Mouse (Mus musculus) myocyte (in vitro differentiated cells): ENCODE results near the gene Dlgap1. TPM values are rescaled to one million over a fixed set of nuclear protein-coding genes. Genes with fewer than 3 reads are reported as not detected.

Experiments
- H3K27me3 ChIP-seq: one replicate; pipeline ENCODE4 v1.6.1; 2011; ENCODE audit not compliant: control insufficient read depth, insufficient read depth, insufficient read length
- H3K36me3 ChIP-seq: one replicate; pipeline ENCODE4 v1.6.1; 2011; ENCODE audit not compliant: control insufficient read depth, insufficient read depth
- H3K4me2 ChIP-seq: one replicate; pipeline ENCODE4 v1.6.1; 2011; ENCODE audit warnings: low read depth, control low read depth
- H3K4me3 ChIP-seq: one replicate; pipeline ENCODE4 v1.5.1; 2011; ENCODE audit warnings: mild to moderate bottlenecking, control low read depth, moderate library complexity
- H3K79me2 ChIP-seq: one replicate; pipeline ENCODE4 v1.6.1; 2011; ENCODE audit not compliant: control insufficient read depth, insufficient read depth
- H3ac ChIP-seq: one replicate; pipeline ENCODE4 v1.6.1; 2011; ENCODE audit not compliant: control insufficient read depth, insufficient read length
- CEBPB ChIP-seq: IDR thresholded peaks from 2 replicates; pipeline ENCODE4 v1.6.1; 2011; ENCODE audit warnings: mild to moderate bottlenecking, moderate library complexity; ENCODE audit not compliant: poor library complexity, insufficient read depth, severe bottlenecking
- E2F4 ChIP-seq: IDR thresholded peaks from one replicate; pipeline ENCODE4 v1.6.1; 2011; ENCODE audit warnings: mild to moderate bottlenecking, control low read depth, moderate library complexity; ENCODE audit not compliant: insufficient read depth
- MAX ChIP-seq: IDR thresholded peaks from one replicate; pipeline ENCODE4 v1.6.1; 2011; ENCODE audit warnings: low read depth, mild to moderate bottlenecking, control low read depth
- MYOD1 ChIP-seq, 3 experiments: IDR thresholded peaks; one replicate each; pipeline ENCODE4 v1.6.1; 2011; ENCODE audit warnings: control low read depth in 2 of 3, low read depth in 2 of 3, mild to moderate bottlenecking in 2 of 3, moderate library complexity in 1 of 3; ENCODE audit not compliant: insufficient read length in 2 of 3, control insufficient read depth in 1 of 3
- MYOG ChIP-seq, 3 experiments: IDR thresholded peaks; one replicate each; pipeline ENCODE4 v1.6.1; 2011; ENCODE audit warnings: control low read depth in 2 of 3, low read depth in 2 of 3, mild to moderate bottlenecking in 2 of 3; ENCODE audit not compliant: insufficient read length in 2 of 3, control insufficient read depth in 1 of 3, insufficient read depth in 1 of 3
- POLR2A ChIP-seq: IDR thresholded peaks from one replicate; pipeline ENCODE4 v1.6.1; 2011; ENCODE audit warnings: low read depth, mild to moderate bottlenecking, control low read depth, moderate library complexity; ENCODE audit not compliant: insufficient read length
- POLR2AphosphoS2 ChIP-seq: IDR thresholded peaks from one replicate; pipeline ENCODE4 v1.6.1; 2011; ENCODE audit warnings: low read depth, control low read depth; ENCODE audit not compliant: insufficient read length
- REST ChIP-seq: IDR thresholded peaks from one replicate; pipeline ENCODE4 v1.6.1; 2011; ENCODE audit warnings: mild to moderate bottlenecking, control low read depth, moderate library complexity; ENCODE audit not compliant: insufficient read depth, insufficient read length
- SRF ChIP-seq: IDR thresholded peaks from one replicate; pipeline ENCODE4 v1.6.1; 2011; ENCODE audit warnings: low read depth; ENCODE audit not compliant: control insufficient read depth, insufficient read length
- TCF12 ChIP-seq: IDR thresholded peaks from one replicate; pipeline ENCODE4 v1.6.1; 2011; ENCODE audit warnings: mild to moderate bottlenecking, control low read depth; ENCODE audit not compliant: poor library complexity, insufficient read depth, severe bottlenecking
- TCF3 ChIP-seq: IDR thresholded peaks from one replicate; pipeline ENCODE4 v1.6.1; 2011; ENCODE audit warnings: low read depth, control low read depth; ENCODE audit not compliant: insufficient read length
- USF1 ChIP-seq: IDR thresholded peaks from one replicate; pipeline ENCODE4 v1.6.1; 2011; ENCODE audit warnings: low read depth, mild to moderate bottlenecking, control low read depth, moderate library complexity
- polyA plus RNA-seq: library from polyadenylated mRNA; unstranded; fragments of >200 nt; fragmentation: generic; extraction: Trizol; gene quantifications from one replicate; pipeline ENCODE4 v1.2.1, GENCODE M21; 2012; ENCODE audit warnings: missing spikeins

The Dlgap1 gene
- polyA plus RNA-seq, 1 experiment = 0.31 TPM

DNA sequence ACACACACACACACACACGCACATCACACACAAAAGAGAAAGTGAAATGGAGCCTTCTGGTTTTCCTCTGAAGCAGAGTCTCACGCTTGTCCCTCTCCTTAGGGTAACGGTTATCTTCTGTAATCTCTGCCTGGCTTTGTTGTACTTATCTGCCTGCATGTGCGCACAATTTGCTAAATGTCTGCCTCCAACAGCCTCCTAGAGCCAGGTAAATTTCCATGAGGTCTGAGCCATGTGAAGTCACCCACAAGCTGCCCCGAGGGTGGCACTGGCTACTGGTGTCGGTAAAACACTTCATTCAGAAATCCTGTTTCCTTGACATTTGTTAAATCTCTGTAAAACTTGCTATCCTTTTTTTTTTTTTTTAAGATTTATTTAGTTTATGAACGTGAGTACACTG, 869.2 kb downstream of the Dlgap1 start:
- Histone ChIP-seq H3K4me2 (no peak overlapping the region), H3K36me3 (peaks cover 43% of the 10 kb centered on the region), H3ac (no peak overlapping the region), H3K27me3 (no peaks in the 10 kb centered on the region), H3K4me3 (no peak overlapping the region), H3K79me2 (peaks cover 21% of the 10 kb centered on the region)
- TF ChIP-seq TCF12 (no peak), REST (no peak)

DNA sequence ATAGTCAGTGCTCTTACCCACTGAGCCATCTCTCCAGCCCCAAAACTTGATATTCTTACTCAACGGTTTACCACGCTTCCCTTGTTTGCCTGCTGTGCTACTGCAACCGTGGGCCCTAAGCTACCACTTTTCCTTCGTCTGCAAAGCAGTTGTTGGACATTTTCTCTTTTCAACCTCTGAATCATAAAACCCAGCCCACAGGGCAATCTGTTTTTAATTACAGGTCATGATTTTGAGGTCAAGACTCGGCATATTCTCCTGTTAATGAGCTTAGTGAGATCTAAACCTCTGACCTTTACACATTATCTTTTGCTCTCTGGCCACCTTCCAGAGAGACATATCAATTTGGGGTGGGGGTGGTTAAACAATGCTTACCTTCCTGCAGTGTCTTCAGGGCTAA, 869.7 kb downstream of the Dlgap1 start:
- TF ChIP-seq MAX = no peak
- no peak for TF ChIP-seq CEBPB
- TF ChIP-seq POLR2A = no peak
- TF ChIP-seq TCF12 = no peak
- TF ChIP-seq POLR2AphosphoS2 = no peak
- no peak for TF ChIP-seq MYOD1 (IDR thresholded peaks at IDR 0.05; ENCODE audit: control insufficient read depth in 1 of 3, insufficient read length in 2 of 3, low read depth in 2 of 3)
- no peak for TF ChIP-seq USF1
- no peak for TF ChIP-seq MYOG (IDR thresholded peaks at IDR 0.05; ENCODE audit: control insufficient read depth in 1 of 3, insufficient read depth in 1 of 3, insufficient read length in 2 of 3, low read depth in 2 of 3)
- TF ChIP-seq E2F4 = no peak
- no peak for TF ChIP-seq SRF
- no peak for TF ChIP-seq REST
- TF ChIP-seq TCF3 = no peak
- peaks cover 48% of the 10 kb centered on the region for H3K36me3 ChIP-seq
- H3K27me3 ChIP-seq = no peaks in the 10 kb centered on the region
- peaks cover 26% of the 10 kb centered on the region for H3K79me2 ChIP-seq
- H3K4me3 ChIP-seq = no peak overlapping the region
- no peak overlapping the region for H3K4me2 ChIP-seq
- H3ac ChIP-seq = no peak overlapping the region

DNA sequence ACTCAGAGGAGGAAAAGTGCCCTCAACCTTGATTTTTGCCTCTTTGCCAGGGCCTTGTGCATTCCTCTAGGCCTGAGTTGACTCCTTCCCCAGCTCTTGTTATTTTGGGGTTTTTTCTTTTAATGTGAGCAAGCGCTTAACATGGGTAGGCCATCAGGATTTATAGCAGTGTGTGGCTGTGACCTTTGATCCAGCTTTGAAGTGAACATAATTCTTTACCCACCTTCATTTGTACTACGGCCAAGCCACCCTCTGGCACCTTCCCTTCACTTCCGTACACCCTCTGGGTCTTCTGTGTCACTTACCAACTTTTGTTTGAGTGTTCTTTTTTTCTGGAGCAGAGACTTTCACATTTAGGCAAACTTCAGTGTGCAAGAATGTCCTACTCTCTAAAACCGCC, 874.4 kb downstream of the Dlgap1 start:
- H3K79me2 ChIP-seq = peaks cover 73% of the 10 kb centered on the region
- H3K36me3 ChIP-seq = peaks cover 66% of the 10 kb centered on the region
- H3ac ChIP-seq = no peak overlapping the region
- H3K4me3 ChIP-seq = no peak overlapping the region
- TF ChIP-seq TCF3 = no peak
- no peak for TF ChIP-seq MYOD1 (IDR thresholded peaks at IDR 0.05; ENCODE audit: control insufficient read depth in 1 of 3, insufficient read length in 2 of 3, low read depth in 2 of 3)
- no peak for TF ChIP-seq USF1
- TF ChIP-seq SRF = no peak
- TF ChIP-seq TCF12 = no peak
- no peak for TF ChIP-seq E2F4
- no peak for TF ChIP-seq POLR2A
- no peak for TF ChIP-seq POLR2AphosphoS2
- no peak for TF ChIP-seq REST
- H3K4me2 ChIP-seq = no peak overlapping the region
- H3K27me3 ChIP-seq = no peaks in the 10 kb centered on the region

DNA sequence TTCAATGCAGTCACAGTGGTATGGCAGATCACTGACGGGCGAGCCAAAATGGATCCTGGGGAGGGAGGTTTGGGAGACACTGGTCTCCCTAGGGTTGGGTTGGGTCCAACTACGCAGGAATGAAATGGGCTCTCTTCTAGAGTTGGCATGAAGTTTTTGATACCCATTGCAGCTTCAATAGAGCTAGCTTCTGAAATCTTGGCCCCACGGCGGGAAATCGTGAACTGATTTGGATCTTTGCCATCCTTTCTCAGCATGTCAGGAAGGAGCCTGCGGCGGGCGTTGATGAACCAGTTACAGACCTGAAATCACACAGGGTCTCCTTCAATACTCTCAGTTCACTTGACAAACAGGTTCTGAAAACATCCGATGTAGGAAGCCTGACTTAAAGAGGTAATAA, 876.1 kb downstream of the Dlgap1 start:
- H3K4me3 ChIP-seq = no peak overlapping the region
- no peak overlapping the region for H3K4me2 ChIP-seq
- no peak overlapping the region for H3ac ChIP-seq
- peaks cover 59% of the 10 kb centered on the region for H3K36me3 ChIP-seq
- no peaks in the 10 kb centered on the region for H3K27me3 ChIP-seq
- TF ChIP-seq POLR2AphosphoS2 (no peak), MYOG (IDR thresholded peaks at IDR 0.05; ENCODE audit: control insufficient read depth in 1 of 3, insufficient read depth in 1 of 3, insufficient read length in 2 of 3, low read depth in 2 of 3) (no peak), SRF (no peak), POLR2A (no peak), MAX (no peak), USF1 (no peak)
- H3K79me2 ChIP-seq = peaks cover 90% of the 10 kb centered on the region

DNA sequence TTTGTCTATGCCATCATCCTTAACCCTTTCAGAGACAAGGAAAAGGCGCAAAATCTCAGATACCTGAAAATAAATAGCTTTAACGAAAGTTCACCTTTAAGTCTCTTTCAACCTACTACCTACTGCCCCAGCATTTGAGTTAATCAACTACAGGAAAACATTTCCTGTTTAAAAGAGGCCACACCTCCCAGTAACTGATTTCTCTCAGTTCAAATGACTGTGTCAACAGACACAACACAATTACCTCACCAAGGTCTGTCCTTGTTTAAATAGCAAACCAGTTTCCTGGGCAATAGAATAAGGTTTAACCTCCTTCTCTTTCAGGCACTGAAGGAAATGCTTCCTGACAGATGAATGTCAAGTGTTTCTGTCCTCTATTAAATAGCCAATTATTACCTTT, 876.7 kb downstream of the Dlgap1 start:
- Histone ChIP-seq H3K79me2 (peaks cover 92% of the 10 kb centered on the region), H3K36me3 (peaks cover 53% of the 10 kb centered on the region), H3K4me3 (no peak overlapping the region), H3K27me3 (no peaks in the 10 kb centered on the region), H3ac (no peak overlapping the region), H3K4me2 (peak overlapping the region; percentile 82)
- TF ChIP-seq MYOD1 (IDR thresholded peaks at IDR 0.05; ENCODE audit: control insufficient read depth in 1 of 3, insufficient read length in 2 of 3, low read depth in 2 of 3) (no peak), POLR2AphosphoS2 (no peak), SRF (no peak), E2F4 (no peak), MYOG (IDR thresholded peaks at IDR 0.05; ENCODE audit: control insufficient read depth in 1 of 3, insufficient read depth in 1 of 3, insufficient read length in 2 of 3, low read depth in 2 of 3) (no peak), CEBPB (no peak), USF1 (no peak), REST (no peak), MAX (no peak)

DNA sequence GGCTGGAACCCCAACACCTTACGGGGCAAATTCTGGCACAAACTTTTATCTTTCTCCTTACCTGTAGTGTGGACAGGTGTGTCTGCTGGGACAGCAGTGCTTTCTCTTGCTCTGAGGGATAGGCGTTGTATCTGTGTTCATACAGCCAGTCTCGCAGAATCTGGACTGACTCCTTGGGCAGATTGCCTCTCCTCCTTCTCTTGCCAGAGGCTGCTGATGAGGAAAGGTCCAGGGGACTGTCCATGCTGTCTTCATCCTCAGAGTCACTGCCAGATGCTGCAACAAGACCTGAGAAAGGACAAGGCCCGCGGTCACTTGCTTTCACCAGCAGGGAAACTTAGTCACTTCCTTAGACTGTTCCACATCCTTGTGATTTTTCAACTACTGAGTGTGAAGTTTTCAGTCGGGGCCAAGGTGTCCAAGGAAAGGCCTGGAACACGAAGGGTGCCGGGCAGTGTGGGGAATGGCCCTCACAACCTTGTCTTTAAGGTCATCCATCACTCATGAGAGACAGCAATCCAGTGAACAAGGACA, 877.3 kb downstream of the Dlgap1 start:
- peaks cover 50% of the 10 kb centered on the region for H3K36me3 ChIP-seq
- TF ChIP-seq CEBPB = no peak
- TF ChIP-seq MAX = no peak
- peak; percentile 27 for TF ChIP-seq POLR2AphosphoS2
- TF ChIP-seq USF1 = no peak
- no peak for TF ChIP-seq SRF
- TF ChIP-seq MYOG (IDR thresholded peaks at IDR 0.05; ENCODE audit: control insufficient read depth in 1 of 3, insufficient read depth in 1 of 3, insufficient read length in 2 of 3, low read depth in 2 of 3) = no peak
- TF ChIP-seq REST = no peak
- H3K79me2 ChIP-seq = peaks cover 95% of the 10 kb centered on the region
- H3K4me2 ChIP-seq = peak overlapping the region; percentile 82
- H3K27me3 ChIP-seq = no peaks in the 10 kb centered on the region
- peak overlapping the region; percentile 98 for H3K4me3 ChIP-seq
- no peak overlapping the region for H3ac ChIP-seq
